Mouse (Mus musculus): ENCODE results near the gene Epm2aip1. TPM values are rescaled to one million over a fixed set of nuclear protein-coding genes. Genes with fewer than 3 reads are reported as not detected.
A peak's percentile ranks its signal among the peaks of the same experiment; 100 is the strongest.

The Epm2aip1 gene
- polyA plus RNA-seq, 1 experiment from 2014 or later, result 25.6 TPM

- Histone ChIP-seq H3K9ac (ENCODE audit: low read depth, low read length) (no peak overlapping the region), H3K27ac (ENCODE audit: low read depth, low read length) (no peak overlapping the region), H3K9me3 (replicated peaks; ENCODE audit: control insufficient read depth, low read length) (no peaks in the 10 kb centered on the region), H3K36me3 (ENCODE audit: control insufficient read depth, insufficient read depth, low read length) (no peaks in the 10 kb centered on the region), H3K4me3 (ENCODE audit: low read depth, low read length) (no peak overlapping the region), H3K4me1 (ENCODE audit: control insufficient read depth, insufficient read depth, low read length) (no peaks in the 10 kb centered on the region), H3K27me3 (ENCODE audit: control insufficient read depth, insufficient read depth, low read length) (peaks cover 4% of the 10 kb centered on the region), H3K4me2 (no peak overlapping the region)
- WGBS (ENCODE audit: insufficient replicate concordance), result 86% methylated on average over 6 of the region's 6 CpGs
- no peak for ATAC-seq (replicated peaks; ENCODE audit: insufficient number of reproducible peaks, low FRiP score, low TSS enrichment)
These were observed 32.3 kb downstream of the Epm2aip1 start for GRCm38 (mm10) chr9:111304036-111304435.

GRCm38 (mm10) chr9:111306142-111306541 is 34.4 kb downstream of the Epm2aip1 start:
- whole genome bisulfite sequencing (ENCODE audit: insufficient replicate concordance), result 76% methylated on average over 7 of the region's 7 CpGs
- Histone ChIP-seq H3K4me3 (ENCODE audit: low read depth, low read length) (no peak overlapping the region), H3K4me2 (no peak overlapping the region), H3K27ac (ENCODE audit: low read depth, low read length) (no peak overlapping the region), H3K27me3 (ENCODE audit: control insufficient read depth, insufficient read depth, low read length) (peaks cover 18% of the 10 kb centered on the region), H3K9ac (ENCODE audit: low read depth, low read length) (no peak overlapping the region), H3K36me3 (ENCODE audit: control insufficient read depth, insufficient read depth, low read length) (no peaks in the 10 kb centered on the region), H3K9me3 (replicated peaks; ENCODE audit: control insufficient read depth, low read length) (no peaks in the 10 kb centered on the region; the same call in 1 of the 2 replicates), H3K4me1 (ENCODE audit: control insufficient read depth, insufficient read depth, low read length) (no peaks in the 10 kb centered on the region)
- no peak for ATAC-seq (replicated peaks; ENCODE audit: insufficient number of reproducible peaks, low FRiP score, low TSS enrichment)

GRCm38 (mm10) chr9:111311031-111311842 is 39.5 kb downstream of the Epm2aip1 start, which contains the start of gene Trank1:
Trank1 (plus strand) TSS chr9:111311739.
- Histone ChIP-seq H3K9me3 (replicated peaks; ENCODE audit: control insufficient read depth, low read length) (no peaks in the 10 kb centered on the region; the same call in 1 of the 2 replicates), H3K4me2 (peak within 1 kb of the TSS; percentile 90), H3K4me3 (ENCODE audit: low read depth, low read length) (peak within 1 kb of the TSS; percentile 53), H3K4me1 (ENCODE audit: control insufficient read depth, insufficient read depth, low read length) (peaks cover 11% of the 10 kb centered on the region), H3K27ac (ENCODE audit: low read depth, low read length) (no peak within 1 kb of the TSS), H3K36me3 (ENCODE audit: control insufficient read depth, insufficient read depth, low read length) (no peaks in the 10 kb centered on the region), H3K9ac (ENCODE audit: low read depth, low read length) (peak within 1 kb of the TSS; percentile 43; the same call in 1 of the 2 replicates), H3K27me3 (ENCODE audit: control insufficient read depth, insufficient read depth, low read length) (peaks cover 48% of the 10 kb centered on the region)
- WGBS (ENCODE audit: insufficient replicate concordance), result 10% methylated on average over 66 of the region's 72 CpGs
- ATAC-seq (replicated peaks; ENCODE audit: insufficient number of reproducible peaks, low FRiP score, low TSS enrichment), result no peak; the same call in 1 of the 2 replicates

GRCm38 (mm10) chr9:111311843-111312441 is 40.2 kb downstream of the Epm2aip1 start:
- peak overlapping the region; percentile 43; the same call in 1 of the 2 replicates for H3K9ac ChIP-seq (ENCODE audit: low read depth, low read length)
- WGBS (ENCODE audit: insufficient replicate concordance), result 2% methylated on average over 73 of the region's 98 CpGs
- H3K4me3 ChIP-seq (ENCODE audit: low read depth, low read length), result peak overlapping the region; percentile 53

GRCm38 (mm10) chr9:111312442-111313141 is 40.9 kb downstream of the Epm2aip1 start:
- Histone ChIP-seq H3K36me3 (ENCODE audit: control insufficient read depth, insufficient read depth, low read length) (no peaks in the 10 kb centered on the region), H3K9ac (ENCODE audit: low read depth, low read length) (peak overlapping the region; percentile 43; the same call in 1 of the 2 replicates), H3K27ac (ENCODE audit: low read depth, low read length) (no peak overlapping the region), H3K4me3 (ENCODE audit: low read depth, low read length) (peak overlapping the region; percentile 53), H3K9me3 (replicated peaks; ENCODE audit: control insufficient read depth, low read length) (no peaks in the 10 kb centered on the region; the same call in 1 of the 2 replicates), H3K27me3 (ENCODE audit: control insufficient read depth, insufficient read depth, low read length) (peaks cover 48% of the 10 kb centered on the region), H3K4me1 (ENCODE audit: control insufficient read depth, insufficient read depth, low read length) (peaks cover 11% of the 10 kb centered on the region), H3K4me2 (peak overlapping the region; percentile 90)
- WGBS (ENCODE audit: insufficient replicate concordance), result 1% methylated on average over 17 of the region's 59 CpGs
- ATAC-seq (replicated peaks; ENCODE audit: insufficient number of reproducible peaks, low FRiP score, low TSS enrichment), result no peak

More at GRCm38 (mm10) chr9:111311843-111312441, 40.2 kb downstream of the Epm2aip1 start:
- H3K9me3 ChIP-seq (replicated peaks; ENCODE audit: control insufficient read depth, low read length), result no peaks in the 10 kb centered on the region; the same call in 1 of the 2 replicates
- no peak for ATAC-seq (replicated peaks; ENCODE audit: insufficient number of reproducible peaks, low FRiP score, low TSS enrichment)
- peak overlapping the region; percentile 90 for H3K4me2 ChIP-seq
- H3K36me3 ChIP-seq (ENCODE audit: control insufficient read depth, insufficient read depth, low read length), result no peaks in the 10 kb centered on the region
- no peak overlapping the region for H3K27ac ChIP-seq (ENCODE audit: low read depth, low read length)
- peaks cover 48% of the 10 kb centered on the region for H3K27me3 ChIP-seq (ENCODE audit: control insufficient read depth, insufficient read depth, low read length)
- H3K4me1 ChIP-seq (ENCODE audit: control insufficient read depth, insufficient read depth, low read length), result peaks cover 11% of the 10 kb centered on the region

- no peak overlapping the region for H3K27ac ChIP-seq (ENCODE audit: low read depth, low read length)
- H3K4me3 ChIP-seq (ENCODE audit: low read depth, low read length), result no peak overlapping the region
- H3K4me1 ChIP-seq (ENCODE audit: control insufficient read depth, insufficient read depth, low read length), result peaks cover 11% of the 10 kb centered on the region
- H3K9me3 ChIP-seq (replicated peaks; ENCODE audit: control insufficient read depth, low read length), result no peaks in the 10 kb centered on the region; the same call in 1 of the 2 replicates
- H3K36me3 ChIP-seq (ENCODE audit: control insufficient read depth, insufficient read depth, low read length), result no peaks in the 10 kb centered on the region
- peaks cover 48% of the 10 kb centered on the region for H3K27me3 ChIP-seq (ENCODE audit: control insufficient read depth, insufficient read depth, low read length)
- H3K9ac ChIP-seq (ENCODE audit: low read depth, low read length), result no peak overlapping the region
- 18% methylated on average over 5 of the region's 6 CpGs for WGBS (ENCODE audit: insufficient replicate concordance)
- H3K4me2 ChIP-seq, result no peak overlapping the region
- ATAC-seq (replicated peaks; ENCODE audit: insufficient number of reproducible peaks, low FRiP score, low TSS enrichment), result no peak
These were observed 41.6 kb downstream of the Epm2aip1 start for GRCm38 (mm10) chr9:111313299-111313698.

GRCm38 (mm10) chr9:111313793-111314192 is 42.1 kb downstream of the Epm2aip1 start:
- no peak for ATAC-seq (replicated peaks; ENCODE audit: insufficient number of reproducible peaks, low FRiP score, low TSS enrichment)
- WGBS (ENCODE audit: insufficient replicate concordance), result 19% methylated on average over 5 of the region's 5 CpGs
- Histone ChIP-seq H3K9me3 (replicated peaks; ENCODE audit: control insufficient read depth, low read length) (no peaks in the 10 kb centered on the region; the same call in 1 of the 2 replicates), H3K4me1 (ENCODE audit: control insufficient read depth, insufficient read depth, low read length) (peaks cover 11% of the 10 kb centered on the region), H3K36me3 (ENCODE audit: control insufficient read depth, insufficient read depth, low read length) (no peaks in the 10 kb centered on the region), H3K4me3 (ENCODE audit: low read depth, low read length) (no peak overlapping the region), H3K27ac (ENCODE audit: low read depth, low read length) (no peak overlapping the region), H3K4me2 (no peak overlapping the region), H3K27me3 (ENCODE audit: control insufficient read depth, insufficient read depth, low read length) (peaks cover 48% of the 10 kb centered on the region), H3K9ac (ENCODE audit: low read depth, low read length) (no peak overlapping the region)

GRCm38 (mm10) chr9:111314219-111314618 is 42.5 kb downstream of the Epm2aip1 start:
- Histone ChIP-seq H3K9me3 (replicated peaks; ENCODE audit: control insufficient read depth, low read length) (no peaks in the 10 kb centered on the region; the same call in 1 of the 2 replicates), H3K36me3 (ENCODE audit: control insufficient read depth, insufficient read depth, low read length) (no peaks in the 10 kb centered on the region), H3K4me2 (no peak overlapping the region), H3K9ac (ENCODE audit: low read depth, low read length) (no peak overlapping the region), H3K27me3 (ENCODE audit: control insufficient read depth, insufficient read depth, low read length) (peaks cover 44% of the 10 kb centered on the region), H3K4me1 (ENCODE audit: control insufficient read depth, insufficient read depth, low read length) (peaks cover 11% of the 10 kb centered on the region), H3K27ac (ENCODE audit: low read depth, low read length) (no peak overlapping the region), H3K4me3 (ENCODE audit: low read depth, low read length) (no peak overlapping the region)
- ATAC-seq (replicated peaks; ENCODE audit: insufficient number of reproducible peaks, low FRiP score, low TSS enrichment), result no peak
- WGBS (ENCODE audit: insufficient replicate concordance), result 34% methylated on average over 5 of the region's 5 CpGs
